Mouse (Mus musculus) kidney, adult 18-20 months (tissue): ENCODE results near the gene Ndufa1.
"Not testable (repeated sequence)": the region's sequence is repeated elsewhere in the genome, so short reads cannot be mapped to it uniquely, and the experiment has no call there.

ENCODE experiments used
- DNase-seq: peaks from one replicate; pipeline ENCODE4 v3.0.0; 2021

Gene Ndufa1

GRCm38 (mm10) chrX:37191105-37191743, at the start of gene Ndufa1, which contains the start of gene Rnf113a1:
Gene Ndufa1, minus strand, starts transcription at chrX:37191163.
Gene Rnf113a1, plus strand, starts transcription at chrX:37191245.
- peak; percentile 88 for DNase-seq

- DNase-seq = not testable (repeated sequence)
Measured at GRCm38 (mm10) chrX:37222158-37222557, 31.2 kb upstream of the Ndufa1 start, which contains the start of gene Rhox1. Gene Rhox1, minus strand, starts transcription at chrX:37222258.

- no peak for DNase-seq
Measured at GRCm38 (mm10) chrX:37210941-37211340, 20.0 kb upstream of the Ndufa1 start, which contains the start of gene Gm9. Gene Gm9, minus strand, starts transcription at chrX:37211041.

- DNase-seq = no peak
Measured at GRCm38 (mm10) chrX:37198676-37199075, 7.7 kb upstream of the Ndufa1 start.

- no peak for DNase-seq
Measured at GRCm38 (mm10) chrX:37191744-37192379, 899 bp upstream of the Ndufa1 start.

GRCm38 (mm10) chrX:37190755-37191104, 233 bp downstream of the Ndufa1 start:
- DNase-seq = no peak

- DNase-seq = not testable (repeated sequence)
Measured at GRCm38 (mm10) chrX:37184401-37184800, 6.6 kb downstream of the Ndufa1 start.

GRCm38 (mm10) chrX:37168742-37169141, 22.2 kb downstream of the Ndufa1 start, which contains the start of gene Akap14:
Gene Akap14, minus strand, starts transcription at chrX:37168842.
- DNase-seq = no peak

- peak; percentile 36 for DNase-seq
Measured at GRCm38 (mm10) chrX:37167085-37167484, 23.9 kb downstream of the Ndufa1 start.

- no peak for DNase-seq
Measured at GRCm38 (mm10) chrX:37163115-37163514, 27.8 kb downstream of the Ndufa1 start.

- DNase-seq = no peak
Measured at GRCm38 (mm10) chrX:37161169-37161568, 29.8 kb downstream of the Ndufa1 start.

GRCm38 (mm10) chrX:37157839-37158238, 33.1 kb downstream of the Ndufa1 start:
- DNase-seq = no peak

- DNase-seq = no peak
Measured at GRCm38 (mm10) chrX:37144954-37145353, 46.0 kb downstream of the Ndufa1 start.

- DNase-seq = not testable (repeated sequence)
Measured at GRCm38 (mm10) chrX:37144498-37144897, 46.5 kb downstream of the Ndufa1 start.

- DNase-seq = no peak
Measured at GRCm38 (mm10) chrX:37141732-37142131, 49.2 kb downstream of the Ndufa1 start.
